Mouse (Mus musculus) hindbrain, embryonic 14.5 days (tissue): ENCODE data around the gene Kansl1l. TPM values are rescaled to one million over a fixed set of nuclear protein-coding genes. Genes with fewer than 3 reads are reported as not detected.

Experiments
- polyA plus RNA-seq: library from polyadenylated mRNA; unstranded; fragments of >200 nt; fragmentation: Nextera tagmentation; extraction: Ambion mirVana; gene quantifications from 2 replicates; pipeline ENCODE4 v1.2.1, GENCODE M21; 2014

The Kansl1l gene
- polyA plus RNA-seq, 1 experiment from 2014 or later: 12.8 TPM

Other genes with a start within 250 kb of the Kansl1l start
- gene Rpe, start 116.7 kb downstream of the Kansl1l start, polyA plus RNA-seq: 41.0 and 47.4 TPM in 2 replicates
- gene Acadl, start 45.7 kb upstream of the Kansl1l start, polyA plus RNA-seq: 58.8 and 59.5 TPM in 2 replicates
- gene Myl1, start 127.8 kb upstream of the Kansl1l start, polyA plus RNA-seq: 0.27 and 1.6 TPM in 2 replicates
- 196 and 197 TPM in 2 replicates for gene Lancl1, start 221.3 kb upstream of the Kansl1l start, polyA plus RNA-seq